Mouse (Mus musculus): ENCODE measurements around the gene Tgfbr2.

The Tgfbr2 gene

GRCm38 (mm10) chr9:116150725-116151396 is 24.3 kb downstream of the Tgfbr2 start:
- DNase-seq, result no peak

DNA sequence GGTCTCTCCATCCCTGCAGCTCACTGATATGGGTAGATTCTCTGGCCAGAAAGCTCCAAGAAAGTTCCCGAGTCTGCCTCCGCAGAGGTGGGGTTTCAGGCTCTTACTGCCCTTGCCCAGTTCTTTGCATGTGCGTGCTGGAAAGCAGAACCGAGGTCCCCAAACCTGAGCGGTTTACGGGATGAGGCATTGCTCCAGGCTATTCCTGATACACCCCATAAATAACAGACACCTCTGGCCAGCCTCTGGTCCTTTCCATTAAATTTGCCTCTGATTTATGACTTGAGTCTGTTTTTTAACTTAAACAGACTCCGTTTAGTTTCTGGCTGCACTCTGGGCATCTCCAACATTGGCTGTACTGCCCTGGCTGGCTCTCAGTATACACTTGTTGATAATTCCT is 26.4 kb downstream of the Tgfbr2 start:
- DNase-seq, result no peak

DNA sequence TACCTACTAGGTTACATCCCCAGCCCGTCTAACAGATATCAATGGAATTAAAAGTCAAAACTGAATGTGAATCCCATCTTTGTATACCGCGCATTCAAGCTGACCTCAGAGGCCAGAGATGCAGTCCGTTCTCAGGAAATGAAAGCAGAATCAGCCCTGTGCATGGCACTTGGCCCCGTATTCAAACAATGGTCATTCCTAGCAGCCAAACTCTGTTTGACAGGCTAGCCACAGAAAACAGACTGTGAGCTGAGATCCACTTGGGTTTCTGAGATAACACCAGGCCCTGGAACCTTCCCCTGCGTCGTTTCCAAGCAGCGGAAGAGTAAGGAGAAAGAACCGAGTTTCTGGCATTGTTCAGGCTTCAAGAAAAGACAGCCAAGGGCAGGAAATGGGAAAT is 28.9 kb downstream of the Tgfbr2 start:
- DNase-seq, result no peak

DNA sequence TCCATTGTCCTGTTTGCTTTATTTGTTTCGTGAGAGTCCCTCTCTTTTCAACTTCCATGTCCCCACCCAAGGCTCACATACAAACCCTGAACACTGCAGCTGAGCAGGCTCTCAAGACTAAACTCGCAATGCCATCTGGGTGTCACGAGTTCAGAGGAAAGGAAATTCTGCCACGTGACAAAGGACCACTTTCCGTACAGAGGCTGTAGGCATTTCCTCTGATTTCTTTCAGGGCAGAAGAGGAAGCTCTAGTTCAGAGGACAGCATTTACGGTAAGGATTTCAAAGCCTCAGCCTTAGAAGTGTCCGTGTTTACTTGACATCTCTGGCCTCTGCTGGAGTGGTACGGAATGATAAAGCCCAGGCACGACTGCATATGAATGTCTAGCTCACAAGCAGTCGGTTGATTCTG is 29.9 kb downstream of the Tgfbr2 start:
- peak; percentile 50 to 75 for DNase-seq

- no peak for DNase-seq
These were observed 34.7 kb downstream of the Tgfbr2 start for GRCm38 (mm10) chr9:116140422-116140821.

DNA sequence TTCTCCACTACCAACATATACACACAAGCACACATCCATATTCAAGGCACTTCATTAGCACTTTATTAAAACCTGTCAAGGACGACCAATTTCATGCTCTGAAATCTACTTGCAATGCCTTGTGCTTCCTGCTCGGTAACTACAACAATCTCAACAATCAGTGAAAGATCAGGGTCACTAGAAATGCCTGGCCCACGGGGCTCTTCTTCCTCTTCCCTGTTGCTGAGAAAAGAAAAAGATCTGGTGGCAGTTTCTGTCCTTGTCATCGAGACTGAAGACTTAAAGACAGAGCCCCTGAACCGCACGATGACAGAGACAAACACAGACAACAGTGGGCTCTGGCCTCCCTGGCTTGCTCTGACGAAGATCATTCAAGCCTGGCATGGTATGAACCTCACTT is 35.6 kb downstream of the Tgfbr2 start:
- DNase-seq, result no peak

- peak; percentile 38 to 68 for DNase-seq
These were observed 36.5 kb downstream of the Tgfbr2 start for GRCm38 (mm10) chr9:116138595-116139134.

- DNase-seq, result no peak
These were observed 37.5 kb downstream of the Tgfbr2 start for GRCm38 (mm10) chr9:116137645-116138044.

GRCm38 (mm10) chr9:116136811-116137210 is 38.3 kb downstream of the Tgfbr2 start:
- no peak for DNase-seq

DNA sequence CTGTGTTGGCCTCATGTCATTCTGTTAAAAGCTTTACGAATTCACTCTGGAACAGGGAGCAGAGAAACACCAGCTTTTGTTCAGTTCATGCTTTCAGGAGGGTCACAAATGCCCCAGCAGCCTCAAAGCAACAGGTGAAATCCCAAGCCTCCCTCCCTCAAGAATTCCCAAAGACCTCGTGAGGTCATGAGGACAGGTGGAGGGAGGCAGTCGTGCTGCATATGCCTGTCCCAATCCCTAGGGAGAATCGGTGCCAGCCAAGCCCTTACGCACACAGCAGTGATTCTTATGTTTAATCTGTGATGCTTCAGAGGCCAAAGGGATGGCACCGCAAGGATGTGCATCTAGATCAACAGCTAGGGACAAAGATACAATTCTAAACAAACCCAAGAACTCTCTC is 39.0 kb downstream of the Tgfbr2 start:
- DNase-seq, result no peak

- no peak for DNase-seq
These were observed 40.7 kb downstream of the Tgfbr2 start for GRCm38 (mm10) chr9:116134488-116134887.

DNA sequence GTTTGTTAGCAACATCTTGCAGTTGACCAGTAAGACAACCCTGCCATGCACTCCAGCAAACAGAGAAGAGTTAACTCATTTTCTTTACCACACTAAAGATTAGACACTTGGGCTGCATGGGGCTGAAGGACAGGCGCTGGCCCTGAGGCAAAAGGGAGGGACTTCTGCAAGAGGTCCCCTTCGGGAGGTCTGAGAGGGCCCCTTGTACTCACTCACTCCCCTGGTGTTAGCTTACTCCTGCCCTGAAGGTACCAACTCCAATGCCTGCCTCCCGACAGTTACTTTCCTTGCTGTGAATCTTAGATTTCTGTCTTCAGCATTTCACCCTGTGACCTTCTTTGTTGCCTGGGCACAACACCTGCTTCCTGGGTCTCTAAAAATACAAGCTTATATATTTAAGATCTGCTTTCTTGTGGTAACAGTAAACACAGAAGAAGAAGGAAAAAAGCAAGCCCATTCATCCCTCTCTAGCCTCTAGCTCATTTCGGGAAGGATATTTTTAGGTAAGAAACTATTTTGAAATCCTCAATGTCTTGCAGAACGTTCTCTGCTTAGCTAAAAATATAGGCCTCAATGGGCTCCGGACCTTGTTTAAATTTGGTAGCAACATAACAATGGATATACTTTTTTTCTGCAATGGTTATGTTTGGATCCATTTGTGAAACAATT is 41.7 kb downstream of the Tgfbr2 start:
- no peak for DNase-seq

DNA sequence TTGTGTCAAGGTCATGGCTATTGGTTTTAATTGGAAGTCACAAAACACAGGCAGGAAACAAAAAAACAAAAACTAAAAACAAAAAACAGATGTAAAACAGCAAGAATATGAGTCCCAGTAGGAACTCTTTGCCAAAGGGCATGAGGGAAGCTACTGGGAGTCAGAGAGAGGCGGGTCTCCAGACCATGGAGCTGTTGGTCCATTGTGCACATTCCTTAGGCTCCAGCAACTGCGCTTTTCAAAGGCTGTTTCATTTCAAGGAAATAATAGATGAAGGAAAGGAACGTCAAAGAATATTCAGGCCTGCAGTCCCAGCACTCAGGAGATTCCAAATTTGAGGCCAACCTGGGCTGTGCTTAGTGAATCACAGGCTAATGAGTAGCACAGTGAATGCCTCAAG is 46.3 kb downstream of the Tgfbr2 start:
- DNase-seq, result no peak

- no peak for DNase-seq
These were observed 46.8 kb downstream of the Tgfbr2 start for GRCm38 (mm10) chr9:116128311-116128710.

DNA sequence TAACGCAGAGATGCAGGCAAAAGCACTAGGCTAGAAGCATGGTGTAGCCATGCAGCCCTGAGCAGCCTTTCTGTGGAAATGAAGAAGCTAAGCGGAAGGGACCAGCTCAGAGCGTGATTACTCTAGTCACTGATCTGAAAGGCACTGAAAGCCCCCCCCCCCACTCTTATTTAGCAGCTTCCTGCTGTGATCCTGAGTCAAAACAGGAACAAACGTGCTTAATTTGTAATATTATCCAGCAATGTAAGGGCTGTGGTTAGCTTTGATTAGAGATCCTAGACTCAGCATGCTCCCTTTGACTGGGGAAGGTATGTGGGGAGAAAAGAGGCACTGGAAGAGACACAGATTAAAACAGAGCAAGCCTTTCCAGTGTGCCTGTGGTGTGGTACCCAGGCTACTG is 48.7 kb downstream of the Tgfbr2 start:
- no peak for DNase-seq

DNA sequence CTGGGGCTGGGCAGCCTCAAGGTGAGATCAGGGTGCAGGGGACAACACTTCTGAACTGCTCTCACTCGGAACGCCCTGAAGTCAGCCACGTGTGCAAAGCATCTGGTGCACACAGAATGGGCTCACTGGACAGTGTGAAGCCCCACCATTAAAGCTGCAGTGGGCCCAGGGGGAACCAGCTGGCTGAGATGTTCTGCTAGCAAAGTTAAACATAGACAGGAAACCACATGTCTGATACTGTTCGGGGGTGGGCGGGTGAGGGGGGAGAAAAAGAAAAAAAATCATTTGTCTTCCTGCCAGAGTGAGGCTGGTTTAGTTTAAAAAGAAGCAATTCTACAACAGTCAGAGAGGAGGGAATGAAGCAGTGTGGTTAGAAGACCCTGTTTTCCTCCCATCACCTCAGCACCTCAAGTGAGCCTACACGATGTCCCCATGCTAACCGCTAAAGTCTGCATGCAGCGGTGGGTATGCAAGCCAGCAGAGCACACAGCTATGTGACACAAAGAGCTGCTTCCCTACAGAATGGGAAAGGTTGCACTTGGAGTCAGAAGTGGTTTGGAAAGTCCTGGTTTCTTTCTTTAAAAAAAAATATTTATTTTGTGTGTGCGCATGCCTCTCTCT is 52.1 kb downstream of the Tgfbr2 start:
- DNase-seq, result peak; percentile 30 to 62

DNA sequence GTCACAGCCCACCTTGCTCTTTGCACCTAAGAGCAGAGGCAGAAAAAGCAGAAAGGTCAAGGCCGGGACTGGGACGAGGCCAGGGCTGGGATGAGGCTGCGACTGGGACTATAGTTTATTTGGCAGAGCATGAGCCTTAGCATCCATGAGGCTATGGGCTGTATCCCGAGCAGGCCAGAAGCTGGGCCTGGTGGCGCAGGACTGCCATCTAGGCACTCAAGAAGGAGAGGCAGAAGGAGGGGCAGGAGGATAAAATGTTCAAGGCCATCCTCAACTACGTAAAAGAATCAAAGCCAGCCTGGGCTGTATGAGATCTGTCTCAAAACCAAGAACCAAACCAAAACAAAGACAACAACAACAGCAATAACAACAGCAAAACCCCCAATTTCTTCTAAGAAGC is 52.6 kb downstream of the Tgfbr2 start:
- DNase-seq, result no peak

DNA sequence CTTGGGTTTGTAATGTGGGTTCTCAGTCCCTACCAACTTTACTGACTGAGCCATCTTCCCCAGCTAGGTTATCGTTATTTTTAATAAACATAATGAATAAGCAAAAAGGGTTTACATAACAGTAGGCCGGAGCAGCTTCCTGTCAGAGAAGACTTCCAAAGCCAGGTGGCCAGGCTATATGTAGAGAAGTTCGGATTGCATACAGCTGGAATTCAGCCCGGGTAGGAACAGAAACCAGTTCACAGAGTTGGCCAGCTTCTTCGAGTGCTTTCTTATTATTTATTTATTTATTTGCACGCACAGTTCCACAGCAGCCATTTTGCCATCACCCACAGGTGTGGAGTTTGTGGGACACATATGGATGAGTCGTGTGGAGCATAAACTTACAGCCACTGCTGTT is 53.7 kb downstream of the Tgfbr2 start:
- no peak for DNase-seq

DNA sequence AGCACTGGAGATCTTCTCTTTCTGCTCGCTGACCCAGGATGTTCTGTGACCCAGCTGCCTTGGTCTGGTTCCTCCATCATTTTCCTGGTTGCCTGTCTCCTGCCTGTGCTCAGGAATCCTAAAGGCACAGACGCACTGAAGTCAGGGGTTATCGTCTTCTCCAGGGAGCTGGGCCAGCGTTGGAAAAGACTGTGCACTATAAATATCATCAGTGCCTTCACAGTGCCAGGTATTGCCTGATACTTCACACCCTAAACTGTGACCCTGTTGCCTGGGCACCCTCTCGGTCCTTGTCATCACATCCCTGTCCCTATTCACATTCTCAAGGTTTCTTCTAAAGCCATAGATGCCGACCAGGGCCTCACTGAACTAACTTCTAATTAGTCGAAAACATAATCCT is 55.2 kb downstream of the Tgfbr2 start:
- no peak for DNase-seq

DNA sequence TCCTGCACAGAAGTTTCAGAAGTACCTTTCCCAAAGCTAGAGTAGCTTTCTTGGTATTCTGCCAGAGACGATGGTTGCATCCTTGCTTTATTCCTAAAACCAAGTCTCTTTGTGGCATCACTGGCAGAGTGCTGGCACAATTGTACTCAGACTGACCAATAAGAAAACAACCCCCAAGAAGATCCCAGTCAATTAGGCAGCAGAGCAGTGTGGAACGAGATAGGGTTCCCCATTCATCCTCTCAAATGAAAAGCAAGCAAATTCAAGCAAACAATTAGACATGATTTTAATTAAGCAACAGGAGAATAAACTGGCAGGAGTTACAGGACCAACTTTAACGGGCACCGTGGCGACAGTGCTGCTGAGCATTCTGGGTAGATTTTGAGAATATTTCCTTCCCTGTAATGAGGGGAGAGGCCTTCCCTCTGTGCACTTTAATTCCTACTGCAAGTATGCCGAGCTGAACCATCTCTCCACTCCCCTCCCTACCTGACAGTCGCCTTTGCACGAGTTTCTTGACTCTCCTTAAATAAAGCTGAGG is 56.8 kb downstream of the Tgfbr2 start:
- DNase-seq, result no peak

DNA sequence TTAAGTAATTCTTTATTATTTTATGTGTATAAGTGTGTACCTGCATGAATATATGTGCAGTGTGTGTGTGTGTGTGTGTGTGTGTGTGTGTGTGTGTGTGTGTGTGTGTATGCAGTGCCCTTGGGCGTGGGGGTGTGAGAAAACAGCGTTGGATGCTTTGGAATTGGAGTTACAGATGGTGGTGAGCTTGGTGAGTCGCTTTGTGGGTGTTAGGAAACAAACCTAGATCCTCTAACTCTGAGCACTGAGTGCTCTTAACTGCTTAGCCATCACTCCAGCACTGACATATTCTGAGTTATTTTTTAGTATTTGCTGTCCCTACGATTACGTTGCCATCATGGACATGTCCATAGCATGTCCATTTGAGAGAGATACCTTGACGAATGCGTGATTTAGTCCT is 59.3 kb downstream of the Tgfbr2 start:
- DNase-seq, result no peak

DNA sequence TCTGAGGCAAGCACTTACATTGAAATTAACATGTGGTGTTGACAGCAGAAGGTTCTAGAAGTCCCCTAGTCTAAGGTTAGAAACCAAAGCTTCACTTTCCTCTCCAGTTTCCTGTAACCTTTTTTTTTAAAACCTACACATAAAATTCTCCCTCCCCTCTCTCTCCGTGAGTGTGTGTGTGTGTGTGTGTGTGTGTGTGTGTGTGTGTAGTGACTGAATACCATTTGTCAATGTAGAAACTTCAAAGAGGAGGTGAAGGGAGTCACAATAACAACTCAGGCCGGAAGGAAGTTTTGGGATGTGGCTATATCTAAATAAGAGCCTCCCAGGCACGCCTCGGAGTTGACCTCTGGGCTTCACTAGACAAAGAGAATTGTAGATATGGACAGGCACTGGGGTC is 60.8 kb downstream of the Tgfbr2 start:
- DNase-seq, result no peak

DNA sequence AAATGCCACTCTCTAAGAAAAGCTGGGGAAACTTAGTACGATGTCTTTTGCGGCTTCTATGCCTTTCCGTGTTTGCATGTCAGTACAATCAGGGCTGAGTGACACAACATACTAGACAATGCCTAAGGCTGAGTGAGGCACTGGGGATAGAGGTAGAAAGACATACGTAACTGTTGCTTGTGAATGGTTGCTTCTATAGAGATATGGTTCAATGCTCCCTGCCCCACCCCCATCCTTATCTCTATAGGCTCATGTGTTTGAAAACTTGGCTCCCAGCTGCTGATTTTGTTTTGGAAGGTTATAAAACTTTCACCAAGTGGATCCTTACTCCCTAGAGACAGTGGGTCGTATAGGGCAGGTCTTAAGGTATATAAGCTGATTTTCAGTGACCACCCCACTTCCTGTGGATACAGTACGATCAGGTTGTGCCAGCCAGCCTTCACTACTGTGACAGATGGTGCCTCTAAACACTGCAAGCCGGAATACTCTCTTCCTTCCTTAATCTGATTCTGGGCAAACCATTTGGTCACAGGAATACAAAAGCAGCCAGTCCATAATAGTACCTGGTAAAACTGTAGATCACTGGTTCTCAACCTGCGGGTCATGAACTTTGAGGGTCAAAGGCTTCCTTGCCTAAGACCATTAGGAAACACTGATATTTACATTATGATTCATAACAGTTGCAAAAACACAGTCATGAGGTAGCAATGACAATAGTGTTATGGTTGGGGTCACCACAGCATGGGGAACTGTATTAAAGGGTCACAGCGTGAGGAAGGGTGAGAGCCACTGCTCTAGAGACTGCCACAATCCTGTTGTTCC is 63.8 kb downstream of the Tgfbr2 start:
- no peak for DNase-seq

All from thymus, adult 18-20 months (tissue).